2 mouse cellular contexts compared by ENCODE assay signal in the genomic region with DNA sequence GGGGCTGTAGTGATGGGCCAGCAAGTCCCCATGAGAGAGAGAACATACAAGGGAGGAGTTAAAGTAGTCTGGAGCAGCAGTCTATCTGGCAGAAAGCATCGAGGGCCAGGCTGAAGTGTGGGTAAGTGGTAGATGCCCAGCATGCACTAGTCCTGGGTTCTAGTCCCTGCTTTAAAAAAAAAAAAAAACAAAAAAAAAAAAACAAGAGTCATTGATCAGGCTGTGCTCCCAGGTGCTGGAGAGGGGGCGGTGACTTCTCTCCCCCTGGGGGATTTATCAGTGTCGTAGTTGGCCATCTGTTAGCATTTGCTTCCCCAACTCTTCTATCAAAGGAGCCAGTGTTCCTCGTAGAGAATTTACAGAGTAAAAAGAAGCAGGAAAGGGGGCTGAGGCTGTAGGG.
A peak's percentile ranks its signal among the peaks of the same experiment; 100 is the strongest.
TF ChIP-seq lines count a peak whose summit lies in the region.

No protein-coding gene starts in this region.

TF ChIP-seq in CH12.LX, 34 proteins besides CTCF, POLR2A, EP300 and RAD21:
- TF ChIP-seq ZNF384 (IDR thresholded peaks at IDR 0.05; ENCODE audit: low read depth, low read length) (peak; percentile 68), KAT2A (IDR thresholded peaks at IDR 0.05; ENCODE audit: insufficient replicate concordance, low read length) (no peak)
TF ChIP-seq in CH12.LX: peak in this region for 1.

TF ChIP-seq in MEL, 35 proteins besides CTCF, POLR2A, EP300 and RAD21:
- TF ChIP-seq POLR2AphosphoS2 (IDR thresholded peaks at IDR 0.05; ENCODE audit: low read length) = no peak
- TF ChIP-seq ELF1 (IDR thresholded peaks at IDR 0.05; ENCODE audit: low read depth, low read length) = no peak
- peak; percentile 56; the same call in 1 of the 2 replicates for TF ChIP-seq ZNF384 (IDR thresholded peaks at IDR 0.05; ENCODE audit: low read depth, low read length)
- TF ChIP-seq RCOR1 (IDR thresholded peaks at IDR 0.05; ENCODE audit: low read depth, low read length) = no peak
- TF ChIP-seq NRF1 (IDR thresholded peaks at IDR 0.05; ENCODE audit: insufficient read depth, low read depth, low read length, poor library complexity, severe bottlenecking) = no peak
- TF ChIP-seq JUND (IDR thresholded peaks at IDR 0.05; ENCODE audit: low read depth, low read length) = no peak
- TF ChIP-seq HCFC1 (IDR thresholded peaks at IDR 0.05; ENCODE audit: low read depth, low read length) = no peak
- no peak for TF ChIP-seq ZC3H11A (IDR thresholded peaks at IDR 0.05; ENCODE audit: low read depth, low read length)
- TF ChIP-seq TAL1 (IDR thresholded peaks at IDR 0.05; ENCODE audit: low read length) = no peak
